Mouse (Mus musculus) Patski (cell line): ENCODE data around the gene Map2k2. TPM values are rescaled to one million over a fixed set of nuclear protein-coding genes. Genes with fewer than 3 reads are reported as not detected.
"Not testable (repeated sequence)": the region's sequence is repeated elsewhere in the genome, so short reads cannot be mapped to it uniquely, and the experiment has no call there.

Experiments used
- ATAC-seq: fragments of 100-300 bp; one replicate; pipeline ENCODE4 v1.8.0; 2021
- CTCF ChIA-PET: fragments of 350-600 bp; sonication (Branson Sonifier 250); formaldehyde crosslinking; loops from one replicate; lab custom pipeline; 2022; ENCODE audit warnings: inconsistent platforms; lab: Charles Lee
- POLR2A ChIA-PET: fragments of 350-600 bp; sonication (Branson Sonifier 250); formaldehyde crosslinking; loops from one replicate; lab custom pipeline; 2022; ENCODE audit warnings: antibody characterized with exemption, inconsistent platforms; lab: Charles Lee
- DNase-seq: peaks from one replicate; pipeline ENCODE4 v3.0.0-alpha.2; 2011; ENCODE audit warnings: low read depth, low spot score
- H3K27me3 ChIP-seq: fragments of 371-371 bp; one replicate; pipeline ENCODE4 v1.5.1; 2021
- CTCF ChIP-seq: fragments of 100-300 bp; IDR thresholded peaks from one replicate; pipeline ENCODE4 v1.5.1; 2021
- in situ Hi-C: fragments of 300-500 bp; cut with MboI; formaldehyde crosslinking; loops from 3 replicates; pipeline ENCODE4 v1.11.1; 2018; ENCODE audit warnings: low pct_unique_long_range_greater_than_20kb, mixed read lengths
- polyA plus RNA-seq: library from polyadenylated mRNA; unstranded; gene quantifications from one replicate; pipeline ENCODE4 v1.2.3, GENCODE M21; 2021

Map2k2 gene
- polyA plus RNA-seq, 1 experiment from 2014 or later = 150 TPM

GRCm38 (mm10) chr10:81179451-81180342 is 74.0 kb downstream of the Map2k2 start:
- no peak for DNase-seq
- ChIA-PET CTCF (no interaction called here), POLR2A (interaction anchor here (1.0 kb wide), 1 partner anchor 70 kb away, joined by 3 read pairs; no protein-coding TSS in a partner anchor)
- ATAC-seq = no peak
- no peaks in the 10 kb centered on the region for H3K27me3 ChIP-seq
- no peak for TF ChIP-seq CTCF
- in situ Hi-C loops = loop anchor here (5.0 to 10.0 kb wide), 3 partner anchors 105 to 255 kb away; partner anchors contain the start of gene Thop1

GRCm38 (mm10) chr10:81180946-81181345 is 75.2 kb downstream of the Map2k2 start:
- POLR2A ChIA-PET = no interaction called here
- ATAC-seq = no peak
- CTCF ChIA-PET = no interaction called here

GRCm38 (mm10) chr10:81181860-81182259 is 76.1 kb downstream of the Map2k2 start:
- ATAC-seq, in situ Hi-C loops, CTCF ChIA-PET, POLR2A ChIA-PET, DNase-seq, H3K27me3 ChIP-seq: not testable (repeated sequence)

More at GRCm38 (mm10) chr10:81180946-81181345, 75.2 kb downstream of the Map2k2 start:
- TF ChIP-seq CTCF = no peak
- in situ Hi-C loops = no loop called here
- DNase-seq = no peak
- no peaks in the 10 kb centered on the region for H3K27me3 ChIP-seq

- ChIA-PET POLR2A (interaction anchor here (1.4 kb wide), 1 partner anchor 10 kb away, joined by 6 read pairs; no protein-coding TSS in a partner anchor), CTCF (no interaction called here)
- DNase-seq (peak; percentile 99), ATAC-seq (peak; percentile 80)
- in situ Hi-C loops = no loop called here
- H3K27me3 ChIP-seq = no peaks in the 10 kb centered on the region
- TF ChIP-seq CTCF = no peak
Observed at GRCm38 (mm10) chr10:81182336-81183333, 76.9 kb downstream of the Map2k2 start, which contains the start of gene Dapk3. Dapk3 (plus strand) TSS chr10:81183005.

Other genes with a start within 250 kb of the Map2k2 start
- gene Tmprss9, start 234.1 kb upstream of the Map2k2 start, polyA plus RNA-seq = 0.04 TPM
- 253 TPM for gene Timm13, start 204.9 kb upstream of the Map2k2 start, polyA plus RNA-seq
- gene Lmnb2, start 187.7 kb upstream of the Map2k2 start, polyA plus RNA-seq = 24.7 TPM
- 53.8 TPM for gene Gadd45b, start 175.8 kb upstream of the Map2k2 start, polyA plus RNA-seq
- gene Gng7, start 91.0 kb upstream of the Map2k2 start, polyA plus RNA-seq = 7.2 TPM
- 0.33 TPM for gene Diras1, start 80.3 kb upstream of the Map2k2 start, polyA plus RNA-seq
- gene Slc39a3, start 68.5 kb upstream of the Map2k2 start, polyA plus RNA-seq = 14.3 TPM
- gene Sgta, start 45.7 kb upstream of the Map2k2 start, polyA plus RNA-seq = 129 TPM
- gene Thop1, start 35.9 kb upstream of the Map2k2 start, polyA plus RNA-seq = 43.3 TPM
- gene Creb3l3, start 7.0 kb upstream of the Map2k2 start, polyA plus RNA-seq = 0.08 TPM
- 40.6 TPM for gene Zbtb7a, start 29.3 kb downstream of the Map2k2 start, polyA plus RNA-seq
- 33.9 TPM for gene Pias4, start 62.0 kb downstream of the Map2k2 start, polyA plus RNA-seq
- gene Eef2, start 70.7 kb downstream of the Map2k2 start, polyA plus RNA-seq = 1,798 TPM
- gene Dapk3, start 77.1 kb downstream of the Map2k2 start, polyA plus RNA-seq = 82.0 TPM
- gene 4930442H23Rik, start 77.9 kb downstream of the Map2k2 start, polyA plus RNA-seq = 0.50 TPM
- gene Nmrk2, start 96.1 kb downstream of the Map2k2 start, polyA plus RNA-seq = 0.14 TPM
- 0.04 TPM for gene Atcay, start 124.9 kb downstream of the Map2k2 start, polyA plus RNA-seq
- gene Zfr2, start 127.2 kb downstream of the Map2k2 start, polyA plus RNA-seq = 11.7 TPM
- 1.5 TPM for gene Matk, start 147.0 kb downstream of the Map2k2 start, polyA plus RNA-seq
- gene Mrpl54, start 161.0 kb downstream of the Map2k2 start, polyA plus RNA-seq = 98.3 TPM
- gene Apba3, start 161.0 kb downstream of the Map2k2 start, polyA plus RNA-seq = 71.4 TPM
- gene Tjp3, start 185.7 kb downstream of the Map2k2 start, polyA plus RNA-seq = 6.5 TPM
- gene Pip5k1c, start 187.0 kb downstream of the Map2k2 start, polyA plus RNA-seq = 51.5 TPM
- 34.5 TPM for gene Cactin, start 215.2 kb downstream of the Map2k2 start, polyA plus RNA-seq
- not detected for gene Tbxa2r, start 222.8 kb downstream of the Map2k2 start, polyA plus RNA-seq
- gene Gipc3, start 237.4 kb downstream of the Map2k2 start, polyA plus RNA-seq = 0.46 TPM
- 118 TPM for gene Hmg20b, start 244.6 kb downstream of the Map2k2 start, polyA plus RNA-seq